Mouse (Mus musculus) cerebellum, adult 8-10 months (tissue): ENCODE measurements at regions not wholly inside any gene's neighbourhood (a gene's known extent, or its start where the extent isn't known, plus 50 kb on each side); places are given as distances from the start of the nearest gene placed in this dataset.

Experiments
- DNase-seq: peaks from one replicate; pipeline ENCODE4 v3.0.0; 2022

DNA sequence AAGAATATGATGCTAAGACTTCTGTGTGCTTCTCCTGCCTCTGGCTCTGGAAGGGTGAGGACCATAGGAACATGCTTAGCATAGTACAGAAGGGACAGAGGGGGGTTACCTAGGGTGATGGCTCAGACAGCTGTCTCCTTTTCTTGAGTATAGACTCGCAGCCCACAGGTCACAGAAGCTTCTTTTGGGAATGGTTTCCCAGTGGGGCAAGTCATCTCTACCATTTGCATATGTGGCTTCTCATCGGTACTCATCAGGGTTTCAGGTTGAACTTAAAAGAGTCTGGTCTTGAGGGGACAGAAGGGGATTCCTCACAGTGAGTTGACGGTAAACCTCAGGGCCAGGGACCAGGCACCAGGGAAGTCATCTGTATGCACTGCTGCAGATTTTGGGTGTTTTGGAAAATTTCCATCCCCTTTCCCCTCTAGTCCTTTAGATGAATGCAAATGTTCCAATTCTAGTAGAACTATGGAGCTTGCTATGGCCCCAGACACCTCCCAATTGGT is 223.4 kb upstream of the Id2 start:
- DNase-seq, result no peak

DNA sequence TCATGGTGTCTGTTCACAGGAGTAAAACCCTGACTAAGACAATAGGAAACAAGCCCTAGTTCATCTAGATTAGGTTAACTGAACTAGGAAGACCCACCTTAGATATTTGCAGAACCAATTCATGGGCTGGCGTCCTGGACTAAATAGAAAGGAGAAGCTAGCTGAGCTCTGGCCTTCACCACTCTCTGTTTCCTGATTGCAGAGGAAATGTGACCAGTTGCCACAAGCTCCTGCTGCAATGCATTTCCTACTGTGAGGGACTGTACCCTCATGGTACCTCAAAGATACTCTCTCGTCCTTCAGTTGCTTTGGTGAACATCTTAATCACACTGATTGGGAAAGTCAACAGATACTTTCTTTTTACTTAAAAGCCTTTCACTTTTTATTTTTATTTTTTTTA is 222.9 kb upstream of the Id2 start:
- DNase-seq, result no peak

DNA sequence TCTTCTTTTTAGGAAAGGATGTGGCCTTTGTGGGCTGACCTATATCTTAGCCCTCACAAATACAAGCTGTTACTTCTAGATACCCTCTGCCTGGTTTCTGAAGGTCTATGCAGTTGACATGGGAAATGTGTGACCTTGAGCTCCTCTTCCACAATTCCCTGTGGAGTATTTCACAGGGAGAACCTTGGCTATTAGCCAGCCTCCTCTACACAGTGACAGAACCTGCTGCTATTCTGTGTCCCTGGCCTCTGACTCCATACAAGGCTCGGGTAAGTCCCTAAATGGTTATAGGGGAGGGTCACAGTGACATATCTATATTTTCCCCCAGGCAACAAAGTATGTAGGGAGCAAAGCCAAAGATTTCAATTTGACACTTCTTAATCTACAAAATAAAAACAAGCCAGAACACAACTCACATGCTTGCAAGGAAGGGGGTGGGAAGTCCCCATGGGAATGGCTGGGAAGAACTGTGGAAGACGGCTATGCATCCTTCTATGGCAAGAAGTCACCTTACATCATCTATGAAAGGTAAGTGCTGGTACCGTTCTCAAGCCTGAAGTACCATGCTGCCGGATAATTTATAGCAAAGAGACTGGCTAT is 221.2 kb upstream of the Id2 start:
- DNase-seq, result no peak

DNA sequence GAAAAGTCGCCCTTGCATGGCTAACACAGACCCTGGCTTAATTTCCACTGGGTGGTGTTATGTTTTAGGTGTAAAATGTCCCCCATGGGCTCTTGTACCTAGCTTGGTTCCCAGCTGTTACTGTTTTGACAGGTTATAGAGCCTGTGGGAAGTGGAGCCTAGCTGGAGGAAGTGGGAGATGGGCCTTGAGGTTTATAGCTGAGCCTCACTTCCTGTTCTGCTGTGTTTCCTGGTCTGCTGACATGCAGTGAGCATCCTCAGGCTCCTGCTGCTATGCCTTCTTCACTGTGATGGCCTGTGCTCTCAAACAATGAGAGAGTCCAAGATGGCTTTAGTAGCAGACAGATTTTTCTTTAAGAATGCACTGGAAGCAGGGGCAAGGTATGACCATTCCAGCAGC is 219.0 kb upstream of the Id2 start:
- DNase-seq, result no peak

DNA sequence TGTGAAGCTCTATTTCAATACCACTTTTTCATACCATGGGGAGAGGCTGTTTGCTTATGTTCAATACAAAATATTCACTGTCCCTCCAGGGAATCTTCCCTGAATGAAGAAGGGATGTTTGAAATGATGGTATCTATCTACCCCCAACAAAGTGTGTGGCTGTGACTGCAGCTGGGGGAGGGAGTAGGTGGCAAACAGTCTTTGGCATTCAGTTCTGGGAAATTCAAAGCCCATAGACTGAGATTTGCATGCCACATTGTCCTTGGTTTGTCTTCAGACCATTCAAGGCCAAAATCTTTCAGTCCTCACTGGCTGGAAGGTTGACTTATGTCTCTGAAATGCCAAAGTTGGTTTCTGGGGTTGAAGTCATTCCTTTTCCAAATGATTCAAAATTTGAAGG is 216.3 kb upstream of the Id2 start:
- DNase-seq, result no peak

DNA sequence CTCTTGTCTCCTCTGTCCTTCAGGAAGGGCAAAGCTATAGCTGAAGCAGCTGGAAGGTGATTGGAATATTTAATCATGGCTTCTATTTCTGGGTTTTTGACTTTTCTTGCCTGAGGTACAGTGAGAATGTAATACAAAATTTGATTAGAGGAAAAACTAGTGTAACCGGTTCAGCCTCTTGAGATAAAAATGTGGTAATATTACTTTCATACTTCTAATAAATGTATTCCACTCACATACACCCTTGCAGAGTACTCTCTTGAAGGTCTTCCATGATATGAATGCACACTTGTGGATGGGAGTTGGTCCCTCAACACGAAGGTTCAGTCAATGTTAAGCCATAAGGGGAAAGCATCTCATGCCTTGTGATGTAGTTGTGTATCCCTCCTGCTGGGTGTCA is 215.4 kb upstream of the Id2 start:
- DNase-seq, result no peak

DNA sequence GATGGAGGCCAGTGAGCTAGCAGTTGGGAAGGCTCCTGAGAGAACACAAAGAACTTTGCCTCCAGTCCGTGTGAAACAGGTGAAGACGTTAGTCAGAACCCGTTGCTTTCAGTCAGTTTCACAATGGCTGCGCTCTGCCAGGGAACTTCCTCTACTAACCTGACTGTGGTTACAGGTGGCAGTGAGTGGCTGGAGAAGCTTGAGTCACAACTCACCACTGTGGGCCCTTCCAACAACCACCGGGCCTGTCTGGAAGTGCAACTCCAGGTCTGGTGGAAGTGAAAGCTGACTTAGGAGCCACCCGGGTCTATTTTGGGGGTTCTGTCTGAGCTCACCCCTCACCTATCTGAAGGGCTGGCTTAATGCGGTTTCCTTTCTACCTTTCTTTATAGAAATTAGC is 214.8 kb upstream of the Id2 start:
- DNase-seq, result no peak

DNA sequence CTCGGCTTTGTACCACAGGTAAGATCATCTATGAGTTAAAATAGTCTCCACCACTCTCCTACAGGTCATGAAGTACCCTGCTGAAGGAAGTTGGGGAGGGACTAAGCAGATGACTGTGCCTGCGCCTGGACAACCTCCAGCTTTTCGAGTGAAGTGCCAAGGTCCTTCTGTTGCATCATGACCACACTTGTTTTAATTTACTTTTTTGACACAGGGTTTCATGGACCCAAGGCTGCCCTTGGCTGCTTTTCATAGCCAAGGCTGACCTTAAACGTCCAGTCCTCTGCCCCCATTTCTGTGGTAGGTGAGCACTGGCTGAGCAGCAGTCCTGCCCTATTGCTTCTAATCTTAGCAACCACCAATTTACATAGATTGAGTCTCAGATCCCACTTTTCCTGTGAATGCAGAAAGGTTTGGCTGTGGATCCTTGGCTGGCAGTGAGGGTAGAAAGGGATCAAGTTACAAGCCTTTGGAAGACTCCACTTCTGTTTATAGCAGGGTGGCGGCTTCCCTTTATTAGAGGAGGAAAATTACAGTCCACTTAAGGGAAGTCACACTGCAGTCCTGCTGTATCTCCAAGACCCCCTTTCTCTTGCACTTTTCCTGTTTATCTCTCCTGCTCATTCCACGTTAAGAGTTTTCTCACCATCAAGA is 213.5 kb upstream of the Id2 start:
- no peak for DNase-seq

DNA sequence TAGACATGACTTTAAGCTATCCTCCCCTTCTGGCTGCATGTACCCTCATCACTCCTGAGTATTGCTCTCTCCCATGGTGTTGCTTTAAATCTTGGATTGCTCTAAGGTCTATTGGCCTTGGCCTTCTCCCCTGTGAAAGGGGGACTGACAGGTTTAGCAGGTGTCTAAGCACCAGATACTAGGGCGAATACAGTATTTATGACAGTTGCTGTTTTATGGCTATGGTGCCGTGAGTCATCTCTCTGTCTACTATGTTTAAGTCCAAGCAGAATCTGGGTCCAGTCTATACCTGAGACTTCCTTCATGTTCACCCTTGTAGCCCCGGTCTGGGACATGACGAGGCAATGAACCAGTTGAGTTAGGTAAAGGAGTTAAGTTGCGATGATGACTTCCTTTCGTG is 212.3 kb upstream of the Id2 start:
- no peak for DNase-seq

DNA sequence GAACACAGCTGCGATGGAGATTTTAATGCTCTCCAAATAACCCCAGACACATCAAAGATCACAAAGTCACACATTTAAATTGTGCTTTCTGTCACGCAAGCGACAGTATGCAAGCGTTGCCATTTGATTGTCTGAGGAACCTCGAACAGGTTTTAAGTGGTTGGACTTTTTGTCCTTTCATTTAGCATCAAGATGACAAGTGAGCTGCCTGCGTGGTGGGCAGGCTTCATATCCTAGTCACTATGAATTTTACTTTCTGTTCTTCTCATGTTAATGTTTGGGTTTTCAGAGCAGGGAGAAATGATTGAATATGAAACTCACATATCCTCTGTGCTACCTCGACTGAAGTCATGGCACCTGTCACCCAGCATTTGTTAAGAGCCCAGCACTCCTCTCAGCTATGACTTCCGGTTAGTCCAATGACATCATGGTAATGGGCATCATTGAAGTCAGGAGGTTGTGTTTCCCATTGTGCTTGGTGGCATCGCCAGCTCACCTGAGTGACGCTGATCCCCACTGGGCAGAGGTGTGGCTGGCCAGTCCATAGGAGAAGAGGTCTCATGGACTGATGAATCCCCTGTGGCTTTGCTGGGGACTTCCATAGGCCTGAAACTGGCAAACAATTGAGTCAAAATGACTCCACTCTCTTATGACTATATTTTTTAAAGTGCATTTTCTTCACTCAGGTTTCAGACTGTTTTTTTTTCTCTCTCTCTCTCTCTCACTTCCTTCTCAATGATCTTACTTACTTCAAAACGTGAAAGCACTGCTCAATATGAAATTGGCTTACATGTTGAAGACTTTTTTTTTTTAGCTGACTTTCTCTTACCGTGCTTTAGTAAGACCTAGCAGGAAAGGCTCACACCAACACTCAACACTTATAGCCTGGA is 209.1 kb upstream of the Id2 start:
- DNase-seq, result no peak

DNA sequence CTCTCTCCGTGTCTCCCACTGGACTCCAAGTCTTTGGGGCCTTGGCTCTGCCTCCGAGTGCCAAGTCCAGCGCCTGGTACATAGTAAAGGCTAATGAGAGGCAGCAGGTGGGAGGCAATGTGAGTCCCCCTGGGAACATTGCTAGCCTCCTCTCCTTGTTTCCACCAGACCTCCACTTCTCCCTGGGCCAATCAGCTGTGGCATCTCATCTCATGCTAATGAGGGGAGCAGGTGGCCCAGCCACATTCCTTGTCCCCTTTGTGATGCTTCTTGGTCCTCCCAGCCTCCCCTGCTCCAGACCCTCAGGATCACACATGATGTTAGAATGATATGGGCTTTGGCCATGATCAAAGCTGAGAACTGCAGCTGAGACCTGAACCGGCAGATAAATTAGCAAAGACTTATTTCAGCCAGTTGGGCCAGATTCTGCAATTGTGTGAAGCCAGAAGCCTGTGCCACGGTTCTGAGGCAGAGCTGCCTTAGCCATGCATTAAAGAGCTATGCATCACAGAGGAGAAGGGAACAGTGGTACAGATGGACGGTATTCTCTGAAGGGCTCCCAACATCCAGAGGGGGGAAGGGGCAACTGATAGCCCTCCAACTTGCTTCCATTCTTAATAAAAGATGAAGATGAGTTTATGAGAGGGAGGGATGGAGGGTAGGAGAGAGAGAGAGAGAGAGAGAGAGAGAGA is 208.0 kb upstream of the Id2 start:
- DNase-seq, result no peak

DNA sequence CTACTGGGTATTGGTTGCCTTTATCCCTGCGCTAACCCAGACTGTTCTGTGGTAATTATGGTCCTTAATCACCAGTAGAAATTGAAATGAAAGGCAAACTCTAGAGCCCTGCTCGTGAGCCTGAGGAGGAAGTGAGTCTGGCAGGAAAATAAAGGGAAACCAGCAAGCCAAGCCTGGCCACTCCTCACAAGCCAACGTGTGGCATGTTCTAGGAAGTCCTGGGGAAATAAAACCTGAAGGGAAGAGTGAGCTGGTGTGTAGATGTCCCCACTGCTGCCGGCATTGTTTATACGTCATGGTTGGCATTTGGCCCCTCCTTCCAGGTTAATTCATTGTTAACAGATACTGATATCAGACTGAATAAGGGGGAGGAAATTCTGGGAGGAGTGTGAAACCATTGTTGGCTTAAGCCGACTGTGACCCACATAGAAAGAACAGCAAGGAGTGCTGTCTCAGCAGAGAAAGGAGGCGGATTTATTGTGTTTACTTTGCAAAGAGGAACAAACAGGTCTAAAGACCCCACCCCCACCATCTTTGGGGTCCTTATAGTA is 206.6 kb upstream of the Id2 start:
- no peak for DNase-seq

DNA sequence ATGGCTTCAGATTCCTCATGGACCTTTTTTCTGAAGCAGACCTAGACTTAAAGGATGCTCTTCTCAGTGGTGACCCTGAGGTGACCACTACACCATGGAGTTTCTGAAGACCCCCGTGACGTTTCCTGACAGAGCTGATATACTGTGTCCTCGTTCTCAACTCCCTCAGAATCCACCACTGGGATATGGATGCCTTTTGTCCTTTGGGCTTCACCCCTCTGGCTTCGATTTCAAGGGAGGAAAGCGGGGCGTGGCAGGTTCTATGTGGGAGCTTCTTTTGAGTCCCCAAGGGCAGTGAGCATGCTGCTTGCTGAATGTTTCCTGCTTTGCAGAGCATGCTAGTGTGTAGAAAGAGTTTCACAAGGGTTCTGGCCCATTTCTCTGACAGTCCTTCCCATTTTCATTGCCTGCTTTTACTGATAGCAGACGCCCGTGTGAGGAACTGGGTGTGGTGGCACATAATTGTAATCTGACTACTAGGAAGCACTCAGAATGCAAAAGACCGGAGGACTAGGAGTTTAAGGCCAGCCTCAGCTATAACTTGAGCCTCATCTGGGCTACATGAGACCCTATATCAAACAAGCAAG is 204.0 kb upstream of the Id2 start:
- no peak for DNase-seq

DNA sequence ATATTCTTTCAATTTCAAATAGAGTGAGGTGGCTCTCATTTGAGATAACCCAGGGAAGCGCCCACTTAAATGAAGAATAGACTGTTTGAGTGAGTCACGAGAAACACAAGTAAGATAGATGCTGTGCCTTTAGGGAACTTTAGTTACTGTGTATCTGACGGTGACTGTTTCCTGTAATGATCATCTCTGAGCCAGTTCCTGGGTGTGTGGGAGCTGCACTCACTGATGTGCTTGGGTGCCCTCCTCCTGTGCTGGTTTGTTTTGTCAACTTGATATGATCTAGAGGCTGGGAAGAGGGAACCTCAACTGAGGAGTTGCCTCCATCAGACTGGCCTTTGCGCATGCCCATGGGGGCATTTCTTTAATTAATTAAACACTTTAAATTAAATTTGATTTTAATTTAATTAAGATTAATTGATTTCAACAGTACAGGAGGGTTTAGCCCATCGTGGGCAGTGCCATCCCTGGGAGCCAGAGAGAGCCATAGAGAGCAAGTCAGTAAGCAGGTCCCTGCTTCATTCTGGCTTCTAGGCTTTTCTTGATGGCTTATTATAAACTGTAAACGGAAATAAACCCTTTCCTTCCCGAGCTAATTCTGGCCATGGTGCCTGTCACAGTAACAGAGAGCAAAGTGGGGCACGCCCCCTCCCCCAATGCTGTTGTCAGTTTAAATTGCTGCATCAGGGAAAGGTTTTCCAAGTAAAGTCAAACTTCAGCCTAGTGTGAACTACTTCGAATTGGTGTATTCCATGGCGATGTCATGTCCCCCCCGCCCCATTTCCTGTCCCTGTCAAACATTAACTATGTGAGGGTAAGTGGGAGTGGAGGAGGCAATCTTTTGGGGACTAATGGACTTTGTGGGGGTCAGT is 202.9 kb upstream of the Id2 start:
- DNase-seq, result no peak

DNA sequence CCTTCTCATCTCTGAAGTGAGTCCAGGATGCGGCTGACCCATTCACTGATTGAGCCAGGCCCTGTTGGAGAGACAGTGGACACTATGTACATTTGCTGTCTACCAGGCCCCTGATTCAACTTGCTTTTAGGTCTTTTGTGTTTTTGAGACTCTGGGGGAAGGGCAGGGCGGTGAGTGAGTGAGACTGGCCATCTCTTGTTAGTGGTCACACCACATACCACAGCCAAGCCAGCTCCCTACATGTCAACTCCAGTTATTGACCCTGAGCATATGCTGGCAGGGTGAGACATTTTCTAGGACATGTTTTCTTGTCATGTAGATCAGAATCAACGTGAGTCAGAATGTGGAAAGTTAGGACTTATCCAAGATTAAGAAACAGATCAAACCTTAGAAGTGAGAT is 201.8 kb upstream of the Id2 start:
- no peak for DNase-seq

DNA sequence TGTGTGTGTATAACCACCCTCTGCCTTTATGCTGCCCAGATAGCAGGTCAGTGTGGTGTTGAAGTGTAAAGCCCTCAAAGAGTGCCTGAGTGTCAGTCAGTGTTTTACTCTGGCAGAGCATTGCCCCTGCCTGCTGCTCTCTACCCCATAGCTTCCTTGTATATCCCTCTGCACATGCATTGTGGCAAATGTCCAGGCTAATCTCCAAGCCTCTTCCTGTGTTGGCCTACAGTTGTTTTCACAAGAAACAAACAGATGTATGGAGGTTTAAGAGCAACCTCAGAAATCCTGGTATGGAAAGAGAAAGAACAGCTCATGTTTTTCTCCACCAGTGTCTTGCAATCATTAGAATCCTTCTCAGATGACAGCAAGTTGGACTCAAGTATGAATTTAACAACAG is 201.0 kb upstream of the Id2 start:
- no peak for DNase-seq

DNA sequence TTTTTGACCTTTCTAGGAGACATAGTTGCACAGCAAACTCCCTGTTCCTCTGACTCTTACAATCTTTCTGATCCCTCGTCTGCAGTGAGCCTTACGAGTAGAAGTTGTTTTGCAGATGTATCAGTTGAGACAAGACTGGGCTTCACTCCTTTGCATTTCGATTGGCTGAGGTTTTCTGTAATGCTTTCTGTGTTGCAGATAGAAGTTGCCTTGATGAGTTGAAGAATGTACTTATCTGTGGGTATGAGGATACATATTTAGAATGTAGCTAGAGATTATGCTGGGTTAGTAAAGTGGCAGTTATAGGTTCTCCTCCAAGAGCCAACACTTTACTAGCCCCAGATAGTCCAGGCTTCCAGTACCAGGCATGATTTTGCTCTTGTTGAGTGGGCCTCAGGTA is 199.7 kb upstream of the Id2 start:
- DNase-seq, result no peak

DNA sequence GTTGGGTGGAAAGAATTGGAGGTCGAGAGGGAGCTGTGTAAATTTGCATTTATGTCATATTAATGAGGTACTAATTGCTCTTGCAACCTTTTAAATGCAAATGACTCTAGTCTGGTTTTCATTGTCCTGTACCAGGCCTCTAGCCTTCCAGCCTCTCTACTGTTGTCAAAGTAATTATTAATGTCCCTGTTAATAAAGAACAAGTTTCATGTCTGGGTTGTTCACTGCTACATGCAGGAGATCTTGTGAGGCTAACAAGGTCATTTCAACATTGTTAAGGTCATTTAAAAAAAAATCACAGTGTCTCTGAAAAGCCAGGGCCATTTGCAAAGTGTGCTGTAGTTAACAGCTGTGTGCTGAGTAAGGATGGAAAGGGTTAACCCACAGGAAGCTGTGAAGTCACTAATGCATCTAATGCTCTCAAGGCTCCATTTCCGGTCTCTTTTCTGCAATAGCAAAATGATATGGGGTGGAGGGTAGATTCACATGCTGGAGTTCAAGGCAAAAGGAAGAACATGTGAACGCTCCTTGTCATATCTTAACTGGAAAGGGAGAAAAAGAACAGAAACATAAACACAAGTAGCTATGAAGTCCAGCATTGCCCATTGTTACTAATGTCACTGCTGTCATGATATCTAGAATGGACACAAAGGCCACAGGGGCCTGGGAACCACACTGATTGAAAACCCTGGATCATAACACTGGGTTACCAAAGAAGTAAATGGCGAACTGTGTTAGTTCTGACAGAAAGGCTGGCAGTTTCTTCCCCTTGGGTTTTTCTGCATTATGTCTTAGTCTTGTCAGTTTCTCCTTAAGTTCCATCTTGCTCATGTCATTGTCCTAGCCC is 197.5 kb upstream of the Id2 start:
- no peak for DNase-seq

DNA sequence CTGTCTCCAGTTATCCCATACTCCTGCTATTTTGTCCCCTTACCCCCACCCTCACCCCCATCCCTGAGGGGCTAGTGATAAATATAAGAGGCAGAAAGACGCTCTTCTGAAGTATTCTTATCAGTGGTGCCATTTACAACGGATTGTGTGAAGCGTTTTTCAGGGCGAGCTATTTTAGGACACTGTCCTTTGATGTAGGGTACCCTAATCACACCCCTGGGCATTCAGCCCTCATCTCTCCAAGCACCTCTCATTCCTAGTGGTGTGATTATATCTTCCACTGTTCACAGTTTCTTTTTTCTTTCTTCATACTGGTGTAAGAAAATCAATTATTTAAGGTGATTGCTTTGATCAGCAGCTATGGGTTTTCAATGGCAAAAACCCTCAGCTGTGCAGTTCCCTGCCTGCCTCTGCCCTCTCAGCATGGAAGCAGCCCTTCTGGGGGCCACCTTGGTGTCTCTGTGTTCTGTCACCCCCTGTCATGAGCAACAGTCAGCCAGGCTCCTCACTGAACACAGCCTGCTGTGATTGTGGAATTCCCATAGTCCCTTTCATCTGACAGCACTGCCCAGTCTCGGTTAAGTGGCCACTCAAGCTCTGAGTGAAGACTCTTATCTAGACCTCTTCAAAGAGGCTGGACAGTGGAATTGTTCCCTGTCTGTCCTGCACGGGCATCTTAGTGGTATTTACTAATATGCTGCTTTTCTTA is 196.7 kb upstream of the Id2 start:
- no peak for DNase-seq

DNA sequence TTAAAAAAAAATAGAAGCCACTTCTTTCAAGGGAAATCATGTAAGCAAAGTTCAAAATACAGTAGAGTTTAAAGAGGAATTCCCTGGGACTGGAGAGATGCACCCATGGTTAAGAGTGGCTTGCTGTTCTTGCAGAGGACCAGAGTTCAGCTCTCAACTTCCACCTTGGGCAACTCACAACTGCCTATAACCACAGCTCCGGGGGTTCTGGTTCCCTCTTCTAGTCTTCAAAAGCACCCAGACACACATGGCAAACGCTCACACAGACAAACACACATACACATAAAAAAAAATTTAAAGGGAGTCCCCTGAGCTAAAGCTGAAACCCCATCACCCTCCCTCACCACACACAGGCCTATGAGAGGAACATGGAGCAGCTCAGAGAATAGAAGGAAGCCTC is 192.4 kb upstream of the Id2 start:
- DNase-seq, result no peak
